Mouse (Mus musculus) ES-E14 (cell line): ENCODE data around the gene Gmpr.

Experiments
- CHD2 ChIP-seq: IDR thresholded peaks from 2 replicates; pipeline ENCODE4 v1.6.1; 2014; ENCODE audit warnings: mild to moderate bottlenecking, low read depth, low read length, inconsistent platforms
- HCFC1 ChIP-seq: IDR thresholded peaks from 2 replicates; pipeline ENCODE4 v1.6.1; 2012; ENCODE audit warnings: low read length, inconsistent platforms, borderline replicate concordance; ENCODE audit not compliant: insufficient read depth
- MAFK ChIP-seq: IDR thresholded peaks from 2 replicates; pipeline ENCODE4 v1.6.1; 2014; ENCODE audit warnings: mild to moderate bottlenecking, low read depth, low read length, inconsistent platforms; ENCODE audit not compliant: insufficient read depth
- ZC3H11A ChIP-seq: IDR thresholded peaks from 2 replicates; pipeline ENCODE4 v1.6.1; 2012; ENCODE audit warnings: low read depth, mild to moderate bottlenecking, inconsistent platforms, low read length, borderline replicate concordance
- ZNF384 ChIP-seq: IDR thresholded peaks from 2 replicates; pipeline ENCODE4 v1.6.1; 2012; ENCODE audit warnings: low read depth, low read length, inconsistent platforms

DNA sequence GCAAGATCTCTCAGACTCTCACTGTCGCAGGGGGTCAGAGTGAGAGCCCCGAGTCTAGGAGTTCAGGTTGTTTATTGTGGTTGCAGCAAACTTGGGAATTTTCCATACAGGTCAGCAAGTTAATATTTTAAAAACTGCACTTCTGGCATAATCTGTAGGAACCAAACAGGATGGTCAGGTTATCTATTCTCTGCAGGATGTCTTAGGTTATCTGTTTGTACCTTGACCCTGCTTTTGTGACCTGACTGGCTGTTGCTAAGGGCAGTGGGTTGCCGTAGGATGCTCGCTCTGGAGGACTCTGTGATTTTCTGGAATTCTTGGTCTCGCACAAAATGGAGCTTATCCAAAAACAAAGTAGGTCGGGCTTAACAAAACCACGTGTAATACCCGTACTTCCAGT lies 31.9 kb upstream of the Gmpr start:
- no peak for TF ChIP-seq ZNF384
- no peak for TF ChIP-seq ZC3H11A
- no peak for TF ChIP-seq HCFC1
- no peak for TF ChIP-seq CHD2
- no peak for TF ChIP-seq MAFK
